Mouse (Mus musculus) lung, embryonic 16.5 days (tissue): Measurements from ENCODE around the gene Ccl5. TPM values are rescaled to one million over a fixed set of nuclear protein-coding genes. Genes with fewer than 3 reads are reported as not detected.

Source experiments
- ATAC-seq: fragments of 200-750 bp; cut with Nextera tagmentation; 2 replicates; pipeline ENCODE4 v1.8.0; 2017; ENCODE audit warnings: low read depth, mild to moderate bottlenecking, moderate library complexity
- H3K27ac ChIP-seq: fragments of 300-500 bp; sonication (generic); 2 replicates; pipeline ENCODE4 v1.5.1; 2014; ENCODE audit warnings: mild to moderate bottlenecking, control low read depth, low read length
- H3K27me3 ChIP-seq: fragments of 300-500 bp; sonication (generic); 2 replicates; pipeline ENCODE4 v1.6.1; 2014; ENCODE audit warnings: low read depth, low read length, mixed read lengths; ENCODE audit not compliant: control insufficient read depth, insufficient read depth
- H3K36me3 ChIP-seq: fragments of 300-500 bp; sonication (generic); 2 replicates; pipeline ENCODE4 v1.6.1; 2014; ENCODE audit warnings: low read length; ENCODE audit not compliant: control insufficient read depth, insufficient read depth
- H3K4me1 ChIP-seq: fragments of 300-500 bp; sonication (generic); replicated peaks from 2 replicates; pipeline ENCODE4 v1.6.1; 2014; ENCODE audit warnings: low read length, mixed read lengths; ENCODE audit not compliant: control insufficient read depth, insufficient read depth
- H3K4me2 ChIP-seq: fragments of 300-500 bp; sonication (generic); 2 replicates; pipeline ENCODE4 v1.6.1; 2014; ENCODE audit warnings: low read depth, low read length, control low read depth
- H3K4me3 ChIP-seq: fragments of 300-500 bp; sonication (generic); 2 replicates; pipeline ENCODE4 v1.5.1; 2014; ENCODE audit warnings: mild to moderate bottlenecking, low read length, control low read depth
- H3K9ac ChIP-seq: fragments of 300-500 bp; sonication (generic); 2 replicates; pipeline ENCODE4 v1.6.1; 2014; ENCODE audit warnings: low read length, control low read depth
- H3K9me3 ChIP-seq: fragments of 300-500 bp; sonication (generic); 2 replicates; pipeline ENCODE4 v1.6.1; 2016; ENCODE audit warnings: low read length; ENCODE audit not compliant: control insufficient read depth
- WGBS: fragments of 180-500 bp; shearing (Covaris S2); extraction: QIAGEN DNeasy Blood & Tissue Kit; methylation state at CpG from one replicate; pipeline ENCODE4 v1.1.7; 2014; 5-methylcytosine and 5-hydroxymethylcytosine counted together
- polyA plus RNA-seq: library from polyadenylated mRNA; unstranded; fragments of >200 nt; fragmentation: Nextera tagmentation; extraction: Ambion mirVana; gene quantifications from 2 replicates; pipeline ENCODE4 v1.2.1, GENCODE M21; 2015

Ccl5 gene
- polyA plus RNA-seq = 1.1 and 1.9 TPM in 2 replicates

DNA sequence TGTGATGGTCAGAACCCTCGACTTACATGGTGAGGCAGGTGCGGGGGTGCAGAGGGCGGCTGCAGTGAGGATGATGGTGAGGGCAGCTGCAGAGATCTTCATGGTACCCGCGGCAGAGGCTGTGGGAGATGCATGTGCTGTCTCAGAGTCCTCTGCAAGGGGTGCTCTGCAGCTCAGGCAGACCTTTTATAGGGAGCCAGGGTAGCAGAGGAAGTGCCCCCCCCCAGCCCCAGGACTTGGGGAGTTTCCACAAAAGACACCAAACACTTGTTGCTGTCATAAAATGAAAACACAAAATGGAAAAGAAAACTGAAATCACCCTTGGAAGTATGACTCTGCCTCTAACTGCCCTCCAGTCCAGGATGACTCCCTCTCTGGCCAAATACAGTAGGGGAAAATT is at the start of gene Ccl5:
Gene Ccl5, minus strand, starts transcription at position 159 of the 400 bp plus-strand sequence.
- no peak for ATAC-seq
- H3K36me3 ChIP-seq = no peaks in the 10 kb centered on the region
- no peak within 1 kb of the TSS for H3K4me3 ChIP-seq
- H3K27me3 ChIP-seq = no peaks in the 10 kb centered on the region
- no peak within 1 kb of the TSS for H3K9ac ChIP-seq
- H3K9me3 ChIP-seq = no peaks in the 10 kb centered on the region
- peaks cover 9% of the 10 kb centered on the region for H3K4me1 ChIP-seq
- no peak within 1 kb of the TSS for H3K27ac ChIP-seq
- H3K4me2 ChIP-seq = no peak within 1 kb of the TSS
- 86% methylated on average over 5 of the region's 5 CpGs for WGBS

DNA sequence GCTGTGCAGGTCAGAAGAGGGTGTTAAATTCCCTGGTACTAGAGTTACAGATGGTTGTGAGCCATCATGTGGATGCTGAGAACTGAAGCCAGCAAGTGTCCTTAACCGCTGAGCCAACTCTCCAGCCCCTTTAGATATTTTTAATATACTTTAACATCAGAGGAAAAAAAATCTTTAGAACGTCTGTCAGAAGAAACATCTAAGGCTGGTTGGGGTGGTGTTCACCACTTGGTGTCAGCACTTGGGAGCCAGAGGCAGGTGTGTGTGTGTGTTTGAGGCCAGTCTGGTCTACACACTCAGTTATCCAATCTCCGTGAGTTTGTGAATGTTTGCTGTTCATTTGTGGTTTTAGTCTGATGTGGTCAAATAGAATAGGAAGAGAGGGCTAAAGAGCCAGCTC is 48.7 kb upstream of the Ccl5 start:
- Histone ChIP-seq H3K4me3 (no peak overlapping the region), H3K4me2 (no peak overlapping the region), H3K27me3 (no peaks in the 10 kb centered on the region), H3K9ac (no peak overlapping the region), H3K36me3 (no peaks in the 10 kb centered on the region), H3K9me3 (no peaks in the 10 kb centered on the region), H3K27ac (no peak overlapping the region), H3K4me1 (no peaks in the 10 kb centered on the region)
- WGBS = 55% methylated on average over 3 of the region's 3 CpGs
- ATAC-seq = no peak

DNA sequence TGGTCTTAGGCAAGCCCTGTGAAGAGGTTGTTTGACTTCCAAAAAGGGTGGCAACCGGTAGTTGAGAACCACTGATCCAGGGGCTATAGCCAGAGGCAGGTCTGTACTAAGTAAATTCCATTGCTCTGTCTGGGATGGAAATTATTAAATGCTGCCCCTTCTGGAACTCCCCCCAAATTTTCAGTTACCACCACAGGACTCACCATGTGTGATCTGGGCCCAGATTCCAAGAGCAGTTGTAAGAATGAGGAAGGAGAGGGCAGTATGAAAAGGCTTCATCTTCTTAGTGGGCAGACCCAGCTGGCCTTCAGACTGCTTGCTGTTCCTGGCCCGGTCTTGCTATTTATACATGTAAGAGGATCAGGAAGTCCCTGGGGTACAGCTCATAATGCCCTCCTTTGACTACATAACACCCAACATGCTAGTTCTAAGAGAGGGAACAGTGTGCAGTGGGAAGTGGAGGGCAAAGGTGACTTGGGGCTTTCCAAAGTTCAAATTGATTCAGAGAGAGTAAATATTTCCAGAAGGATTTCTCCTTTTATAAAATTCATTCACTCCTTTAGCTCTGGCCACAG is 48.0 kb upstream of the Ccl5 start, which contains the start of gene Ccl9:
Gene Ccl9, minus strand, starts transcription at position 451 of the 575 bp plus-strand sequence.
- no peaks in the 10 kb centered on the region for H3K27me3 ChIP-seq
- H3K27ac ChIP-seq = no peak within 1 kb of the TSS
- no peak within 1 kb of the TSS for H3K9ac ChIP-seq
- no peak within 1 kb of the TSS for H3K4me3 ChIP-seq
- no peaks in the 10 kb centered on the region for H3K9me3 ChIP-seq
- 59% methylated on average over 2 of the region's 2 CpGs for WGBS
- H3K36me3 ChIP-seq = no peaks in the 10 kb centered on the region
- no peak for ATAC-seq
- H3K4me1 ChIP-seq = no peaks in the 10 kb centered on the region
- H3K4me2 ChIP-seq = no peak within 1 kb of the TSS

DNA sequence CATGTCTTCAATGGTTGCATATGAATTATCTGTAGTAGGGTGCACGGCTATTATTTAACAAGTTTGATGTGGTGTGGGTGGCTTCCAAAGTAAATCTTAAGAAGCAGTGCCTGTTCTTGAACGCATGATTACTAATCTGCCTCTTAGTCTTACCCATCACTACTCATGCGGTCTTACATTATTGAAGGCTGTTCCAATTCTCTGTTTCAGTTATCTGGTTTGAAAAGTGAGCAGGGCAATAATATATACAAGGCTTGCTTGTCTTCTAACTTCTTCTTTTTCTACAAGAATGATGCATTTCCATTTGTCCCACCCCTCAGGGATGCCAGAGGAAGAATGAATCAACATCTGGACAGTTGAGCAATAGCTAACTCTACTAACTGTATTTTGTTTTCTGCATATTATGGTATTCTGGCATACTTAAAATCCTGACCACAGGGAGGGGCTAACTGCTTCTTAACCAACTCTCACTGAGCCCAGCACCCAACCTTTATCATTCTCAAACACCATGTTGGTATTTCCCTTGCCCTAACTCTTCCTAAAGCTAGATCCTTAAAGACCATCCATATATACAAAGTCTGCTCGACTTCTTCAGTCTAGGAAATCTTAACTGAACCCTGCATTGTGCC is 46.7 kb upstream of the Ccl5 start:
- H3K36me3 ChIP-seq = no peaks in the 10 kb centered on the region
- no peak overlapping the region for H3K4me2 ChIP-seq
- H3K9ac ChIP-seq = no peak overlapping the region
- no peaks in the 10 kb centered on the region for H3K9me3 ChIP-seq
- ATAC-seq = no peak
- H3K27me3 ChIP-seq = no peaks in the 10 kb centered on the region
- H3K27ac ChIP-seq = no peak overlapping the region
- WGBS = 77% methylated on average over 4 of the region's 4 CpGs
- H3K4me1 ChIP-seq = no peaks in the 10 kb centered on the region
- no peak overlapping the region for H3K4me3 ChIP-seq

DNA sequence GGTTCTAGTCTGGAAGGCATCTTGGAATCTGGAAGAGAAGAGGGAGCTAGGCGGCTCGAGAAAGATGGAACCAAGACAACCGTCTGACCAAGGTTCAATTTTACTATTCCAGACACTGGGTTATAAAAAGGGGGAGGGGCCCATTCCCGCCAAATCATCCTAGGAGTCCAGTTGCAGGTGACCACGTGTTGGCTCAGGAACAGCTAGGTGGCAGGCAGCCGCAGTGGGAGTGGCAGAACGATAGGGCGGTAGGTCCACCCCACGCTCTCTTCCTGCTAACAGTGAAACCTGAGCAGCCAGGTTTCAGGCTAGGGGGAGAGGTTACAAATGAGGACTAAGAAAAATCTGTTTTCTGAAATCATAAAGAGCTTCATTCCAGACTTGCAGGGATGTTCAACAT is 42.5 kb upstream of the Ccl5 start:
- no peak overlapping the region for H3K4me2 ChIP-seq
- no peak for ATAC-seq
- WGBS = 48% methylated on average over 9 of the region's 9 CpGs
- H3K36me3 ChIP-seq = no peaks in the 10 kb centered on the region
- H3K4me3 ChIP-seq = no peak overlapping the region
- no peak overlapping the region for H3K9ac ChIP-seq
- no peaks in the 10 kb centered on the region for H3K9me3 ChIP-seq
- no peak overlapping the region for H3K27ac ChIP-seq
- H3K4me1 ChIP-seq = no peaks in the 10 kb centered on the region
- H3K27me3 ChIP-seq = no peaks in the 10 kb centered on the region

DNA sequence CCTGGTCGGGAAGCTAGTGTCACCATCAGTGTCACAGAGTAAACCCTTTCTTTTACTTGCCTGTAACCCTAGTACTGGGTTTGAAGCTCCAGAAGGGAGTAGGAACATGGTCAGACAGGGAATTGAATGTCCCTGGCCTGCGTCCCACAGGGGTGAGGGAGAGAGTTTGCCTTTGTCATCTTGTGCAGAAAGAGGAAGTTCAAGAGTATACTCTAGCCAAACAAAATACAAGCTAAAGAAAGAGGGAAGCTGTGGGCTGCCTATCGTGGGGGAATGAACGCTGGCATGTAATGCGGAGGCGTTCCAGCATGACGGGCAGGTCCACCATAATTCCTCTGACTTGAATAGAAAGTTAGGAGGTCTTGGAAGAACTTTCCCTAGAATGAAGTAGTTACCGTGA is 41.9 kb upstream of the Ccl5 start:
- WGBS = 80% methylated on average over 8 of the region's 8 CpGs
- Histone ChIP-seq H3K36me3 (no peaks in the 10 kb centered on the region), H3K4me3 (no peak overlapping the region), H3K9me3 (no peaks in the 10 kb centered on the region), H3K4me2 (no peak overlapping the region), H3K9ac (no peak overlapping the region), H3K27me3 (no peaks in the 10 kb centered on the region), H3K4me1 (no peaks in the 10 kb centered on the region), H3K27ac (no peak overlapping the region)
- ATAC-seq = no peak

DNA sequence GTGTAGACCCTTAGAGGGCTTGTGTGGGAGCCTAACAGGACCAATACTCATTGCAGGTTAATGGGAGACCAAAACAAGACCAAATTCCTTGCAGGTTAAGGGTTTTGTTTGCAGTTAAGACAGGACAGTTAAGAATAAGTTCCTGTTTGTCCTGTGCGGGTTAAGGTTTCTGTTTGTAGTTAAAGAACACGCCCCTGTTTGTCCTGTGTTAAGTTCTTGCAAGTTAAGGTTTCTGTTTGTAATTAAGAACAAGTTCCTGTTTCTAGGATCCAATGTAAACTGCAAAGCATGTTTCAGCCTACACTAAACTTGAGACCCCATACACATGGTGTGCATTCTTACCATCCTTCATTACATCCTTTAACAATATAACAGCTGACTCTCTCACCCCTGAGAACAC is 39.9 kb upstream of the Ccl5 start:
- H3K27me3 ChIP-seq = no peaks in the 10 kb centered on the region
- H3K4me1 ChIP-seq = no peaks in the 10 kb centered on the region
- H3K36me3 ChIP-seq = no peaks in the 10 kb centered on the region
- H3K4me2 ChIP-seq = no peak overlapping the region
- H3K27ac ChIP-seq = no peak overlapping the region
- H3K9me3 ChIP-seq = no peaks in the 10 kb centered on the region
- no peak for ATAC-seq
- H3K9ac ChIP-seq = no peak overlapping the region
- 57% methylated on average over 2 of the region's 2 CpGs for WGBS
- no peak overlapping the region for H3K4me3 ChIP-seq

DNA sequence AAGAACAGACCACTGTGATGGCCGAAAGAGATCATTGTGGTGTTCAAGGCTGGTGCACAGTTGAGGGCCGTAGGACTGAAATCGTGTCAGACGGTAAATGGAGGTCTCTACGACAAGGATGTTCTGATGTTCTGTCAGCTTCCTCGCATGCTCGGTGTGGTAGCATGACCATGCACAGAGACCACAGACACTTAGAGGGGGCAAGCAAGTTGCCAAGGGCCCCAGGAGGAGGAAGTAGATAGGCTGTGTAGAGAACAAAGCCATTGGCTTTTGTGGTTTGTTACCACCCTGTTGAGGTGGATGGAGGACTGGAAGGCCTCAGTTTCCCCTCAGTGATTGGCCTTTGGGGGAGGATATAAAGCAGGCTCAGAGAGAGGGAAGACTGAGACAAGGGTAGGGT is 38.9 kb upstream of the Ccl5 start:
- 87% methylated on average over 7 of the region's 7 CpGs for WGBS
- H3K4me2 ChIP-seq = no peak overlapping the region
- no peaks in the 10 kb centered on the region for H3K36me3 ChIP-seq
- H3K9me3 ChIP-seq = no peaks in the 10 kb centered on the region
- no peak overlapping the region for H3K9ac ChIP-seq
- no peaks in the 10 kb centered on the region for H3K4me1 ChIP-seq
- H3K27me3 ChIP-seq = no peaks in the 10 kb centered on the region
- no peak overlapping the region for H3K4me3 ChIP-seq
- ATAC-seq = no peak
- no peak overlapping the region for H3K27ac ChIP-seq

DNA sequence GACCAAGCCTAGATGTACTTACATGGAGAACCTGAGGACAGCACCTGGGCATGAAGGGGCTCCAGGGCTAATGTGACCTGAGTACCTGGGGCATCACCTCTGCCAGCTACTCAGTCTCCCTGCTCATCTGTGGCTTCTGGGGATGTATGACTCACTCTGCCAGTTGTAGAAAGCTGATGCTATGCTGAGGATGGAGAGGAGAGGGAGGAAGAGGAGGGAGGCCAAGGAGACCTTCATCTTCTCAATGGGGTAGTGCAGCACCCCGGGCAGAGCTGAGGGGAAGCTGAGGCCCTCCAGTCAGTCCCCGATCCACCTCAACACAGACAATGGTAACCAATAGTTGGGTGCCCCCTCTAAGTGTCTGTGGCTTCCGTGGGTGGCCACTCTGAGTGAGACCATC is 38.5 kb upstream of the Ccl5 start:
- H3K27ac ChIP-seq = no peak overlapping the region
- no peak overlapping the region for H3K4me3 ChIP-seq
- ATAC-seq = no peak
- H3K9me3 ChIP-seq = no peaks in the 10 kb centered on the region
- no peak overlapping the region for H3K9ac ChIP-seq
- WGBS = 87% methylated on average over 3 of the region's 3 CpGs
- no peaks in the 10 kb centered on the region for H3K4me1 ChIP-seq
- no peaks in the 10 kb centered on the region for H3K27me3 ChIP-seq
- no peak overlapping the region for H3K4me2 ChIP-seq
- no peaks in the 10 kb centered on the region for H3K36me3 ChIP-seq
